Mouse (Mus musculus): Measurements from ENCODE around the gene Nudt7.

DNA sequence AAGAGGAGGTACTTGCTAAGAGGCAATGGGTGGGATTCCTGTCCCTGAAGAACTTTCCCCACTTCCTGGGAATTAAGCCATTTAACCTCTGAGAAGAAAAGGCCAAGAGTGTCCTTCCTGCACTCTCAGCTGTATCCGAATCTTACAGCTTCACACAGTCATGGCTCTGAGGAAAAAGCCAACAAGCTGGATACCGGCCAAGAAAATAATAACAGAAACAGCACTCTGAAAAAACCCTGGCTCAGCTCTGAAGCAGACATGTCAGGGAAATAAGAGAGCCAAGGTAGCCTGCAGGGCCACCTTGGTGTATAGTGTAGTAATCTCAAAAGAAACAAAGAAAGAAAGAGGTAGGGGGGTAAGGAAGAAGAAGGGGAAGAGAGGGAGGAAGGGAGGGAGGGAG is 65.6 kb downstream of the Nudt7 start:
- no peak for TF ChIP-seq POLR2A (IDR thresholded peaks at IDR 0.05; ENCODE audit: low read depth, low read length)
- TF ChIP-seq CTCF (IDR thresholded peaks at IDR 0.05; ENCODE audit: borderline replicate concordance, insufficient read depth, low read length), result no peak

Measured in embryonic fibroblast, embryonic 13.5 days (primary cell).